Mouse (Mus musculus) bone marrow macrophage, adult 2 months (primary cell): ENCODE data around the gene Slc38a9. TPM values are rescaled to one million over a fixed set of nuclear protein-coding genes. Genes with fewer than 3 reads are reported as not detected.

Experiments
- H3K27ac ChIP-seq: 2 replicates; pipeline ENCODE4 v1.5.1; 2012; ENCODE audit warnings: low read depth, low read length; ENCODE audit not compliant: insufficient read depth
- H3K4me1 ChIP-seq: 2 replicates; pipeline ENCODE4 v1.6.1; 2012; ENCODE audit warnings: low read length; ENCODE audit not compliant: control insufficient read depth, insufficient read depth
- H3K4me3 ChIP-seq: 2 replicates; pipeline ENCODE4 v1.5.1; 2012; ENCODE audit warnings: mild to moderate bottlenecking, low read length, moderate library complexity; ENCODE audit not compliant: insufficient read depth
- CTCF ChIP-seq: IDR thresholded peaks from 2 replicates; pipeline ENCODE4 v1.5.1; 2012; ENCODE audit warnings: low read depth, mild to moderate bottlenecking, low read length, moderate library complexity
- POLR2A ChIP-seq: IDR thresholded peaks from 2 replicates; pipeline ENCODE4 v1.6.1; 2012; ENCODE audit warnings: mild to moderate bottlenecking, low read depth, low read length, borderline replicate concordance
- polyA plus RNA-seq: library from polyadenylated mRNA; stranded (reverse); fragments of >200 nt; gene quantifications from 2 replicates; pipeline ENCODE4 v1.2.4, GENCODE M21; 2012; ENCODE audit not compliant: missing spikeins, insufficient read depth, insufficient read length

Slc38a9 gene
- polyA plus RNA-seq, 1 experiment, result 36.3 TPM

DNA sequence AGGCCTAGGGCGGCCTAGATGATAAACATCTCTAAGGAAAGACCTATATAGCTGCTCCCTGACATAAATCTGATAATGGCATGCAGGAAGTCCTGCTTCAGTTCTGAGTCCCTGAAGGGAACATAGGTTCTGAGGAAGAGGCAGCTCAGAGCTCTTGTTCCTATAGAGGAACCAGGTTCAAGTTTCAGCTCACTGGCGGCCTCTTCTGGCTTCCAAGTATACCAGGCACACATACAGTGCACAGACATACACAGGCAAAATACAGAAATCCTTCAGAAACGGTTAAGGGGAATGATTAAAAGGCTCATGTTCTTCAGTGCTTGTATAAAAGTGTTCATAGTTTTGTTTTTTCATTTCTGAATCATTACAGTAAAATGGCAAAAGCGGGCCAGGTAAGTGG, 17.6 kb downstream of the Slc38a9 start:
- TF ChIP-seq POLR2A, result no peak
- TF ChIP-seq CTCF, result no peak
- no peak overlapping the region for H3K4me3 ChIP-seq
- no peak overlapping the region for H3K27ac ChIP-seq
- H3K4me1 ChIP-seq, result no peaks in the 10 kb centered on the region

DNA sequence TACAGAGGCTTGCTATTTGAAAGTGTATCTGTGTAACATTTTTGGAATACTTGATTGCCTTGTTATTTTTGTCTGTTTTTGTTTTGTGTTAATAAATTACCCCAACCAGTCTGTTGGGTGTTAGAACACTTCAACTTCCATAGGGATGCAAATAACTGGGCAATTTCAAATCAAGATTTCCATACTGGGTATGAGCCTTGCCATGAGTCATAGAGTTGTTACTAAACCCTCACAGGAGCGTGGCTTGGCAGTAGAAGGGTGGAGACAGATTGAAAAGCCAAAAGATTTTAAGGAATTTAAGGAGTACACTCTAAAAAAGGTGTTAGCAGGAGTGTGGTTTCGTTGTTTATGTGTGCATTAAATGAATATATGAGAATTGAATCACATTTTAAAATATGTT, 22.8 kb downstream of the Slc38a9 start:
- Histone ChIP-seq H3K4me3 (no peak overlapping the region), H3K27ac (no peak overlapping the region), H3K4me1 (no peaks in the 10 kb centered on the region)
- TF ChIP-seq POLR2A (no peak), CTCF (no peak)

DNA sequence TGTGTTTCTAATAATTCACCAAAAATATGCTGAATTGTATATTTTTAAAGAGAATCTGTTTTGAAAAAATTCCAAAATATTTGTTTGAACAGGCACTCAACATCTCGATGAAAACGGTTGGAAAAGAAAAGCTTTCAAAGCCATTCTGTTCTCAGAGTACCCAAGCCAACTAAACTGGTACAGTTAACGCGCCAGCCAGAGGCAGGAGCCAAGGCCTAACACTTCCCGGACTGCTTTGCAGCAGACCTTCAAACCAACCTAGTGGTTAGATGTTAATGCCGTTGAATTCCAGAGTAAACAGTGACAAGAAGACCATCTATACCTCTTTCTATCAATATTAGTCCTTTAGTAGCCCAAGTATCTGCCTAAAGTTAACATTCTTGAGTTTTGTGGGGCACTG, 23.4 kb downstream of the Slc38a9 start:
- TF ChIP-seq POLR2A, result no peak
- no peak for TF ChIP-seq CTCF
- Histone ChIP-seq H3K4me3 (no peak overlapping the region), H3K4me1 (no peaks in the 10 kb centered on the region), H3K27ac (no peak overlapping the region)

DNA sequence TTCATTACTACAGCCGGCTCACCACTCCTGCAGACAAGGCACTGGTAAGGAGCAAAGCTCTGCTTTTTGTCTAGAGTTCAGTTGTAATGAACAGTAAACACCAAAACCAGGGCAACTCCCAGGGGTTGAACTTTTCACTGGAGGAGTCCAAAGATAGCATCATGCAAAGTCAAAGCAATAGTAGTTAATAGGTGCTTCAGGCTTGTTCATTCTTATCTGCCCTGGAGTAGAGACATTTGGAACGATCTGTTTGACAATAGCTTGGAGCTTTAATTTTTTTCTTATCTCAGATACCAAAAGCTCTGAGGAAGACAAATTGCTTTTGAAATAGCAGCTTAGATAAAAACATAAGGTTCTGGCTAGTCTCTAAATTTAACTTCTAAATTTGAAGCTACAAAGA, 25.6 kb downstream of the Slc38a9 start:
- Histone ChIP-seq H3K4me1 (no peaks in the 10 kb centered on the region), H3K4me3 (no peak overlapping the region), H3K27ac (no peak overlapping the region)
- no peak for TF ChIP-seq CTCF
- TF ChIP-seq POLR2A, result no peak

DNA sequence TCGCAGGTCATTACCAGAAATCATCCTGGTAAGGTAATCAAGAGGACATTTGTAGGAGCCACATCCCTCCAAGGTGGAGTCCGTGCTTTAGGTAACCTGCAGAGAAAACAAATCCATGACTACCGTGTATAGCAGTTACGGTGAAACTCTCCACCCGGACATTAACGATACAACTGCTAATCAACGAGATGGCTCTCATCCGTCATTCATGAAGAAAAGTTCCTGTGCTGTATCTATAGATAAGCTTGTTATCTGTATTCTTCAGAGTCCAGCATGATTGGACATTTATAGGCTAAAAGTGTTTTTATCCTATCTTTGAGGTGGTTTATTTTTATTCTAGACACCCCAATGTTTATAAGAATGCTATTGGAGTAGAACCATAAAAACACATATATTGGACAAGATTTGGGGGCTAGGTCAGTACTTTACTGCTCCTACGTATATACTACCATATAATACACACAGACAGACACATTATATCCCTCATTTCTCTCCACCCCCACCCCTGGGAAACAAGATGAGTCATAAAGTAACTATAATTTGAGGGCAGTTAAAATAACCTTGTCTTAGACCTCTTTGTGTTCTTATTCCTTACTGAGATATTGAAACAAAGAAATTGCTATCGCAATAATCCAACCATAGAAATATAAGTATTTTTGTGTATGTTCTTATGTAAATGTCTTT, 32.5 kb downstream of the Slc38a9 start:
- TF ChIP-seq POLR2A, result no peak
- no peak for TF ChIP-seq CTCF
- Histone ChIP-seq H3K4me3 (no peak overlapping the region), H3K4me1 (no peaks in the 10 kb centered on the region), H3K27ac (no peak overlapping the region)

DNA sequence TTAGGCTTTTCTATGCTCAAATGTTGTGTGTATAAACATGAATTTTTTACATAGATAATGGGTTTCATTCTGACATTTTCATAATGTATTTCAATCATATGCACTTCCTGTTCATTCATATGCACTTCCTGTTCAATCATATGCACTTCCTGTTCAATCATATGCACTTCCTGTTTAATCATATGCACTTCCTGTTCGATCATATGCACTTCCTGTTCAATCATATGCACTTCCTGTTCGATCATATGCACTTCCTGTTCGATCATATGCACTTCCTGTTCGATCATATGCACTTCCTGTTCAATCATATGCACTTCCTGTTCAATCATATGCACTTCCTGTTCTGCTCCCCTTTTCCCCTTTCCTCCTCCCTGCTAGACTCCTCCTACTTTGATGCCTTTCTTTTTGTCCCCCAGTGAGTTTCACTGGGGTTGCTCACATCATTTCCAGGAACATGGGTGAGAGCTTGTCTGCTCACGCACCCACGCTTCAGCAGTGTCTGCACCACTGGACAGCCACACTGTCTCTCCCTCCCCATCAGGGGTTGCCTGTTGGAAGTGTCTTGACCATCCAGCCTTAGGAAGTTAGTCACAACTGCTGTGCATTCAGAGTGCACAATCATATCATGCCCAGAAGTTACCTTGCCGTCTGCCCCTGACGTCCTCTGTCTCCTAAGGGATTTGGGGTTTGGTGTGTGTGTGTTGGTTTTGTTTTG, 35.1 kb downstream of the Slc38a9 start:
- no peak for TF ChIP-seq CTCF
- TF ChIP-seq POLR2A, result no peak
- Histone ChIP-seq H3K4me3 (no peak overlapping the region), H3K27ac (peak overlapping the region; percentile 64), H3K4me1 (no peaks in the 10 kb centered on the region)

DNA sequence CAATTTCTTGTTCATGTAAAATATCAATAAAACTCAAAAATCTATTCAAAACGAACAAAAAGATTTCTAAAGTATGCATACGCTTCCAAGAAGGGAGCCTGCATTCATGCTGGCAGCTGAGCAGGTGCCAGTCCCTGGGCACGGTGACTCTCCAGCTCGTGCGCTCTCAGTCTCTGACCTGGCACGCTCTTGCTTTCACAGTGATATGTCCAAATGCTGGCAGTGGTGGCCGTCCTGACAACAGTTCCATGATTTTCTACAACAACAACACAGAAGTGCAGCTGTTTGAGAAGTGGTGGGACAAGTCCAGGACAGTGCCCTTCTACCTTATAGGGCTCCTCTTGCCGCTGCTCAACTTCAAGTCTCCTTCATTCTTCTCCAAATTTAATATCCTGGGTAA, 40.7 kb downstream of the Slc38a9 start:
- TF ChIP-seq CTCF, result no peak
- TF ChIP-seq POLR2A, result no peak
- Histone ChIP-seq H3K27ac (no peak overlapping the region), H3K4me1 (peaks cover 4% of the 10 kb centered on the region; the same call in 1 of the 2 replicates), H3K4me3 (no peak overlapping the region)

DNA sequence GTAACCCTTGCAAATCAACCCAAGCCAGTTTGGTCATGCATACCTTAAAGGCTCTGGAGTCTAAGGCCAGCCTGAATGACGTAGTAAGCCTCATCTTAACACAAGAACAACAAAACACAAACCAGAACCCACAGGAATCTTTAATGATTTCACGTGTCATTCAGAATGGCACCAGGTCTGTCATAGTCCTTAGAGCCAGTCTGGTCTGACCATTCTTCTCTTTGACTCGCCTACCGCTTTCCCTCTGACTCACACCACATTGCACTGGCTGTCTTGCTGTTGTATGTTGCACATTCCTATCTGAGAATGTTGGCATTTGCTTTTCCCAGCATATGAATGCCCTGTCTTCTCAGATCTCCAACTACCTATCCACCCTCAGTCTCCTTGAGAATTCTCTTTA, 45.8 kb downstream of the Slc38a9 start:
- H3K27ac ChIP-seq, result no peak overlapping the region

DNA sequence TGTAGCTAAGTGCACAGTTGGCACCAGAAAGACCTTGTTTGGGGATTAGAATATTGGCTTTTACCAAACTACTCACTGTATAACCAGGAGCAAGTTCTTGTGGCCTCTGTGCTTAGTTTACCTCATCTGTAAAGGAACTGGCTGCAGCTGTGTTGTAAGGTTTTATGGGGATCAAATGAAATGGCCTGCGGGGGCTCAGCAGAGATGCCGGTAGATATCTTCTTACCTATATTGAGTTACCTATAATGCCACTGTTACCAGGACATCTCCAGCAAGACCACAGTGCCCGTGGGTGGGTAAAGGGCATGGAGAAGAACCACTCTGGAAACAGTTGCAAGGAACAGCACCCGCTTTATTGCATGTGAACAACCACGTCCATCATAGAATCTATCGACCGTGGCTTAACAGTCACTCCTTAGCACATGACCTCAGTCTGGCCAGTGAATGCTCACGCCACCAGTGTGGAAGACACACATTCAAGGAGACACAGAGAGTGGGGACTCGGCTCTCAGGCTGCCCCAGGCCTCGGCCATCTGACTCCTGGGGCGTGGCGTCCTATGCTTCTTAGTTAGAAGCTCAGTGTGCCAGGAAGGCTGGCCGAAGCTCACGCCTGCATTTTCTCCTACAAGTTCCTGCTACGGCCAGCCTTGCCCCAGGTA, 59.7 kb downstream of the Slc38a9 start:
- H3K27ac ChIP-seq, result no peak overlapping the region
- H3K4me3 ChIP-seq, result no peak overlapping the region
- TF ChIP-seq CTCF (no peak), POLR2A (no peak)
- H3K4me1 ChIP-seq, result no peaks in the 10 kb centered on the region

More for the DNA sequence above, 45.8 kb downstream of the Slc38a9 start:
- Histone ChIP-seq H3K4me1 (peaks cover 11% of the 10 kb centered on the region), H3K4me3 (no peak overlapping the region)
- TF ChIP-seq CTCF (no peak), POLR2A (no peak)
